Mouse (Mus musculus): ENCODE data around the gene Pitx2.

Pitx2 gene

GRCm38 (mm10) chr3:129199609-129200500 lies at the start of gene Pitx2:
Gene Pitx2 (plus strand): TSS chr3:129199878.
- DNase-seq (ENCODE audit: low read depth) = no peak

GRCm38 (mm10) chr3:129150001-129150400 lies 49.7 kb upstream of the Pitx2 start:
- no peak for DNase-seq (ENCODE audit: low read depth)

- no peak for DNase-seq (ENCODE audit: low read depth)
Observed at GRCm38 (mm10) chr3:129151096-129151685, 48.5 kb upstream of the Pitx2 start.

GRCm38 (mm10) chr3:129158812-129159370 lies 40.8 kb upstream of the Pitx2 start:
- DNase-seq (ENCODE audit: low read depth) = no peak

- DNase-seq (ENCODE audit: low read depth) = no peak
Observed at GRCm38 (mm10) chr3:129161333-129162035, 38.2 kb upstream of the Pitx2 start.

GRCm38 (mm10) chr3:129164246-129164645 lies 35.4 kb upstream of the Pitx2 start:
- DNase-seq (ENCODE audit: low read depth) = no peak

- DNase-seq (ENCODE audit: low read depth) = no peak
Observed at GRCm38 (mm10) chr3:129165715-129166114, 34.0 kb upstream of the Pitx2 start.

- no peak for DNase-seq (ENCODE audit: low read depth)
Observed at GRCm38 (mm10) chr3:129166684-129167083, 33.0 kb upstream of the Pitx2 start.

GRCm38 (mm10) chr3:129170416-129170815 lies 29.3 kb upstream of the Pitx2 start:
- no peak for DNase-seq (ENCODE audit: low read depth)

- no peak for DNase-seq (ENCODE audit: low read depth)
Observed at GRCm38 (mm10) chr3:129171789-129172188, 27.9 kb upstream of the Pitx2 start.

- no peak for DNase-seq (ENCODE audit: low read depth)
Observed at GRCm38 (mm10) chr3:129194436-129194835, 5.2 kb upstream of the Pitx2 start.

GRCm38 (mm10) chr3:129195036-129195435 lies 4.6 kb upstream of the Pitx2 start:
- DNase-seq (ENCODE audit: low read depth) = no peak

- DNase-seq (ENCODE audit: low read depth) = no peak
Observed at GRCm38 (mm10) chr3:129195816-129196549, 3.7 kb upstream of the Pitx2 start.

- DNase-seq (ENCODE audit: low read depth) = no peak
Observed at GRCm38 (mm10) chr3:129196550-129196919, 3.1 kb upstream of the Pitx2 start.

GRCm38 (mm10) chr3:129197035-129197434 lies 2.6 kb upstream of the Pitx2 start:
- no peak for DNase-seq (ENCODE audit: low read depth)

- DNase-seq (ENCODE audit: low read depth) = no peak
Observed at GRCm38 (mm10) chr3:129197786-129198626, 1.7 kb upstream of the Pitx2 start.

- no peak for DNase-seq (ENCODE audit: low read depth)
Observed at GRCm38 (mm10) chr3:129198627-129198903, 1.1 kb upstream of the Pitx2 start.

- DNase-seq (ENCODE audit: low read depth) = no peak
Observed at GRCm38 (mm10) chr3:129199160-129199608, 494 bp upstream of the Pitx2 start.

- DNase-seq (ENCODE audit: low read depth) = no peak
Observed at GRCm38 (mm10) chr3:129200501-129200890, 818 bp downstream of the Pitx2 start.

- DNase-seq (ENCODE audit: low read depth) = no peak
Observed at GRCm38 (mm10) chr3:129201156-129201555, 1.5 kb downstream of the Pitx2 start.

- DNase-seq (ENCODE audit: low read depth) = peak; percentile 1
Observed at GRCm38 (mm10) chr3:129201681-129202255, 2.1 kb downstream of the Pitx2 start.
